Mouse (Mus musculus) limb, embryonic 11.5 days (tissue): ENCODE measurements around the gene C2cd5. TPM values are rescaled to one million over a fixed set of nuclear protein-coding genes. Genes with fewer than 3 reads are reported as not detected.

ENCODE experiments used
- ATAC-seq: fragments of 200-750 bp; cut with Nextera tagmentation; 2 replicates; pipeline ENCODE4 v1.8.0; 2017; ENCODE audit warnings: low read depth; ENCODE audit not compliant: insufficient number of reproducible peaks, low FRiP score, low TSS enrichment
- DNase-seq: peaks from one replicate; pipeline ENCODE4 v3.0.0-alpha.2; 2015; ENCODE audit warnings: low spot score
- H3K27ac ChIP-seq: fragments of 300-500 bp; sonication (generic); replicated peaks from 2 replicates; pipeline ENCODE4 v1.5.1; 2014; ENCODE audit warnings: low read depth, mild to moderate bottlenecking, low read length
- H3K27me3 ChIP-seq: fragments of 300-500 bp; sonication (generic); 2 replicates; pipeline ENCODE4 v1.6.1; 2014; ENCODE audit warnings: mild to moderate bottlenecking, low read length, mixed read lengths; ENCODE audit not compliant: control insufficient read depth, insufficient read depth
- H3K36me3 ChIP-seq: fragments of 300-500 bp; sonication (generic); 2 replicates; pipeline ENCODE4 v1.6.1; 2014; ENCODE audit warnings: mild to moderate bottlenecking, low read length, moderate library complexity, mixed read lengths; ENCODE audit not compliant: control insufficient read depth, insufficient read depth
- H3K4me1 ChIP-seq: fragments of 300-500 bp; sonication (generic); 2 replicates; pipeline ENCODE4 v1.6.1; 2014; ENCODE audit warnings: low read length, mixed read lengths; ENCODE audit not compliant: control insufficient read depth, insufficient read depth
- H3K4me2 ChIP-seq: fragments of 300-500 bp; sonication (generic); 2 replicates; pipeline ENCODE4 v1.6.1; 2014; ENCODE audit warnings: low read depth, mild to moderate bottlenecking, moderate library complexity; ENCODE audit not compliant: severe bottlenecking
- H3K4me3 ChIP-seq: fragments of 300-500 bp; sonication (generic); 2 replicates; pipeline ENCODE4 v1.5.1; 2014; ENCODE audit warnings: low read depth, low read length
- H3K9ac ChIP-seq: fragments of 300-500 bp; sonication (generic); 2 replicates; pipeline ENCODE4 v1.6.1; 2014; ENCODE audit warnings: mild to moderate bottlenecking, low read length
- H3K9me3 ChIP-seq: fragments of 300-500 bp; sonication (generic); 2 replicates; pipeline ENCODE4 v1.6.1; 2016; ENCODE audit warnings: low read length; ENCODE audit not compliant: control insufficient read depth
- WGBS: fragments of 180-500 bp; shearing (Covaris S2); extraction: QIAGEN DNeasy Blood & Tissue Kit; methylation state at CpG from one replicate; pipeline ENCODE4 v1.1.7; 2014; 5-methylcytosine and 5-hydroxymethylcytosine counted together
- polyA plus RNA-seq: library from polyadenylated mRNA; unstranded; fragments of >200 nt; fragmentation: Nextera tagmentation; extraction: Ambion mirVana; gene quantifications from 2 replicates; pipeline ENCODE4 v1.2.1, GENCODE M21; 2014

C2cd5 gene
- polyA plus RNA-seq, 1 experiment from 2014 or later = 29.2 TPM

GRCm38 (mm10) chr6:143095126-143095525 lies 4.8 kb downstream of the C2cd5 start:
- ATAC-seq = no peak
- peaks cover 3% of the 10 kb centered on the region; the same call in 1 of the 2 replicates for H3K36me3 ChIP-seq
- no peak for DNase-seq
- no peak overlapping the region for H3K4me2 ChIP-seq
- 0 out of 2 replicates have a peak, but pooled peaks cover 2% of the 10 kb centered on the region for H3K4me1 ChIP-seq
- no peaks in the 10 kb centered on the region for H3K27me3 ChIP-seq
- no peaks in the 10 kb centered on the region for H3K9me3 ChIP-seq
- H3K27ac ChIP-seq = no peak overlapping the region
- WGBS = 57% methylated on average over 11 of the region's 11 CpGs
- H3K4me3 ChIP-seq = no peak overlapping the region
- H3K9ac ChIP-seq = no peak overlapping the region

GRCm38 (mm10) chr6:143092856-143093255 lies 7.1 kb downstream of the C2cd5 start:
- H3K4me3 ChIP-seq = no peak overlapping the region
- no peak overlapping the region for H3K9ac ChIP-seq
- ATAC-seq (no peak), DNase-seq (no peak)
- 0 out of 2 replicates have a peak, but pooled peaks cover 2% of the 10 kb centered on the region for H3K4me1 ChIP-seq
- no peak overlapping the region for H3K4me2 ChIP-seq
- H3K36me3 ChIP-seq = peaks cover 5% of the 10 kb centered on the region; the same call in 1 of the 2 replicates
- 57% methylated on average over 4 of the region's 4 CpGs for WGBS
- no peaks in the 10 kb centered on the region for H3K9me3 ChIP-seq
- H3K27ac ChIP-seq = no peak overlapping the region
- H3K27me3 ChIP-seq = no peaks in the 10 kb centered on the region

- Histone ChIP-seq H3K9me3 (no peaks in the 10 kb centered on the region), H3K27ac (no peak overlapping the region), H3K4me3 (no peak overlapping the region), H3K4me1 (no peaks in the 10 kb centered on the region), H3K27me3 (no peaks in the 10 kb centered on the region), H3K36me3 (peaks cover 7% of the 10 kb centered on the region; the same call in 1 of the 2 replicates), H3K4me2 (no peak overlapping the region), H3K9ac (no peak overlapping the region)
- ATAC-seq (no peak), DNase-seq (no peak)
- 95% methylated on average over 6 of the region's 6 CpGs for WGBS
Measured at GRCm38 (mm10) chr6:143091076-143091475, 8.9 kb downstream of the C2cd5 start.

GRCm38 (mm10) chr6:143087332-143087731 lies 12.6 kb downstream of the C2cd5 start:
- Histone ChIP-seq H3K27me3 (no peaks in the 10 kb centered on the region), H3K4me2 (no peak overlapping the region), H3K36me3 (peaks cover 9% of the 10 kb centered on the region; the same call in 1 of the 2 replicates), H3K9ac (no peak overlapping the region), H3K9me3 (no peaks in the 10 kb centered on the region), H3K27ac (no peak overlapping the region), H3K4me3 (no peak overlapping the region), H3K4me1 (no peaks in the 10 kb centered on the region)
- no peak for DNase-seq
- 91% methylated on average over 4 of the region's 4 CpGs for WGBS
- no peak for ATAC-seq

- DNase-seq = no peak
- Histone ChIP-seq H3K4me3 (no peak overlapping the region), H3K36me3 (peaks cover 9% of the 10 kb centered on the region; the same call in 1 of the 2 replicates), H3K9me3 (no peaks in the 10 kb centered on the region), H3K4me1 (no peaks in the 10 kb centered on the region), H3K9ac (no peak overlapping the region), H3K4me2 (no peak overlapping the region), H3K27ac (no peak overlapping the region), H3K27me3 (no peaks in the 10 kb centered on the region)
- 97% methylated on average over 1 of the region's 1 CpGs for WGBS
- no peak for ATAC-seq
Measured at GRCm38 (mm10) chr6:143085898-143086297, 14.0 kb downstream of the C2cd5 start.

GRCm38 (mm10) chr6:143084314-143085025 lies 15.5 kb downstream of the C2cd5 start:
- no peak overlapping the region for H3K4me2 ChIP-seq
- no peak overlapping the region for H3K9ac ChIP-seq
- no peaks in the 10 kb centered on the region for H3K4me1 ChIP-seq
- DNase-seq (no peak), ATAC-seq (no peak)
- no peaks in the 10 kb centered on the region for H3K27me3 ChIP-seq
- no peak overlapping the region for H3K4me3 ChIP-seq
- H3K27ac ChIP-seq = no peak overlapping the region
- no peaks in the 10 kb centered on the region for H3K9me3 ChIP-seq
- H3K36me3 ChIP-seq = peaks cover 4% of the 10 kb centered on the region; the same call in 1 of the 2 replicates
- WGBS = 86% methylated on average over 2 of the region's 2 CpGs

- no peak for DNase-seq
- Histone ChIP-seq H3K27ac (no peak overlapping the region), H3K36me3 (peaks cover 10% of the 10 kb centered on the region; the same call in 1 of the 2 replicates), H3K4me2 (no peak overlapping the region), H3K27me3 (no peaks in the 10 kb centered on the region), H3K9ac (no peak overlapping the region), H3K9me3 (no peaks in the 10 kb centered on the region), H3K4me1 (no peaks in the 10 kb centered on the region), H3K4me3 (no peak overlapping the region)
- WGBS = 84% methylated on average over 13 of the region's 13 CpGs
- ATAC-seq = no peak
Measured at GRCm38 (mm10) chr6:143081479-143082106, 18.3 kb downstream of the C2cd5 start.

- DNase-seq = no peak
- H3K4me1 ChIP-seq = no peaks in the 10 kb centered on the region
- peaks cover 8% of the 10 kb centered on the region; the same call in 1 of the 2 replicates for H3K36me3 ChIP-seq
- no peak overlapping the region for H3K9ac ChIP-seq
- 89% methylated on average over 7 of the region's 7 CpGs for WGBS
- H3K9me3 ChIP-seq = no peaks in the 10 kb centered on the region
- no peak overlapping the region for H3K27ac ChIP-seq
- H3K4me3 ChIP-seq = no peak overlapping the region
- ATAC-seq = no peak
- H3K4me2 ChIP-seq = no peak overlapping the region
- H3K27me3 ChIP-seq = no peaks in the 10 kb centered on the region
Measured at GRCm38 (mm10) chr6:143080774-143081173, 19.2 kb downstream of the C2cd5 start.
